Comparison of ENCODE assay signal across 12 mouse cellular contexts in genomic region chr1:76194844-76195243, GRCm38 (mm10).
DNase-seq lines count a peak whose midpoint lies in the region; ATAC-seq lines count a peak whose summit lies in the region.
"Had no signal": no experiment of that assay in that cellular context is flagged by ENCODE, and none has a peak within 500 bp of the region (broad histone marks: within the 10 kb centered on the region; RNA-seq: fewer than 3 reads in every experiment).

No protein-coding gene starts in this region.

- no peaks in the 10 kb centered on the region for H3K27me3 ChIP-seq in heart, embryonic 11.5 days (ENCODE audit: control insufficient read depth, insufficient read depth, low read length)
- H3K27me3 ChIP-seq in hindbrain, embryonic 14.5 days (ENCODE audit: control insufficient read depth, insufficient read depth, low read length), result no peaks in the 10 kb centered on the region
- H3K27me3 ChIP-seq: megakaryocyte, embryonic 14.5 days had no signal

- no peaks in the 10 kb centered on the region for H3K4me1 ChIP-seq in heart, embryonic 11.5 days (ENCODE audit: control insufficient read depth, insufficient read depth, low read length)
- H3K4me1 ChIP-seq in hindbrain, embryonic 14.5 days (replicated peaks; ENCODE audit: control insufficient read depth, insufficient read depth, low read length), result no peaks in the 10 kb centered on the region
- H3K4me1 ChIP-seq: megakaryocyte, embryonic 14.5 days had no signal

- no peak overlapping the region for H3K27ac ChIP-seq in heart, embryonic 11.5 days (ENCODE audit: low read depth, low read length)
- H3K27ac ChIP-seq in hindbrain, embryonic 14.5 days, result no peak overlapping the region

- ATAC-seq in heart, embryonic 11.5 days (replicated peaks; ENCODE audit: insufficient number of reproducible peaks, low FRiP score, low TSS enrichment), result no peak
- no peak for ATAC-seq in hindbrain, embryonic 14.5 days (ENCODE audit: low FRiP score)
- ATAC-seq: forebrain, postnatal 0 days; intestine, postnatal 0 days had no signal

- H3K4me2 ChIP-seq in heart, embryonic 11.5 days, result no peak overlapping the region
- no peak overlapping the region for H3K4me2 ChIP-seq in hindbrain, embryonic 14.5 days (replicated peaks)
- H3K4me2 ChIP-seq: liver, embryonic 11.5 days had no signal

- intact Hi-C loops in heart, postnatal 25 days (cut with DNase I), result no loop called here

- 66% methylated on average over 4 of the region's 4 CpGs for WGBS in heart, embryonic 11.5 days (ENCODE audit: insufficient replicate concordance)
- WGBS in hindbrain, embryonic 14.5 days, result 76% methylated on average over 4 of the region's 4 CpGs

- no peaks in the 10 kb centered on the region for H3K36me3 ChIP-seq in heart, embryonic 11.5 days (ENCODE audit: control insufficient read depth, insufficient read depth, low read length)
- H3K36me3 ChIP-seq in hindbrain, embryonic 14.5 days (replicated peaks; ENCODE audit: control insufficient read depth, insufficient read depth), result no peaks in the 10 kb centered on the region

- H3K4me3 ChIP-seq in heart, embryonic 11.5 days (ENCODE audit: low read depth, low read length), result no peak overlapping the region
- H3K4me3 ChIP-seq in hindbrain, embryonic 14.5 days (replicated peaks; ENCODE audit: low read length), result no peak overlapping the region
- H3K4me3 ChIP-seq: megakaryocyte, embryonic 14.5 days; myocyte had no signal

- DNase-seq in heart, adult 18-20 months, result peak; percentile 80 to 83
- peak; percentile 8 for DNase-seq in ovary, postnatal 14 days (ENCODE audit: low spot score)
- no peak for DNase-seq in ovary, adult 18-20 months (ENCODE audit: low spot score)
- DNase-seq in heart, postnatal 25 days (ENCODE audit: low spot score), result peak; percentile 9
- DNase-seq in hindbrain, embryonic 14.5 days (ENCODE audit: low spot score), result no peak
- no peak for DNase-seq in embryo, embryonic 9.5 days (ENCODE audit: extremely low spot score)
- DNase-seq: forebrain, postnatal 0 days had no signal

- H3K9me3 ChIP-seq in heart, embryonic 11.5 days (replicated peaks; ENCODE audit: control insufficient read depth, low read length), result no peaks in the 10 kb centered on the region
- no peaks in the 10 kb centered on the region for H3K9me3 ChIP-seq in hindbrain, embryonic 14.5 days (ENCODE audit: control insufficient read depth, low read length)

- no peak overlapping the region for H3K9ac ChIP-seq in heart, embryonic 11.5 days (ENCODE audit: low read depth, low read length)
- no peak overlapping the region for H3K9ac ChIP-seq in hindbrain, embryonic 14.5 days
- H3K9ac ChIP-seq: forebrain, postnatal 0 days had no signal

Comparison
In these comparisons a context has a peak if more than half of its experiments do, and no peak if none do; other contexts are left out.
1. DNase-seq: peak in heart, adult 18-20 months (2 of 2), ovary, postnatal 14 days (single experiment) and heart, postnatal 25 days (single experiment); none in ovary, adult 18-20 months (single experiment), hindbrain, embryonic 14.5 days (single experiment) and embryo, embryonic 9.5 days (single experiment).